Mouse (Mus musculus) left cerebral cortex, postnatal 10 days (tissue): ENCODE measurements around the gene Pigt. TPM values are rescaled to one million over a fixed set of nuclear protein-coding genes. Genes with fewer than 3 reads are reported as not detected.
A peak's percentile ranks its signal among the peaks of the same experiment; 100 is the strongest.

Source experiments
- DNase-seq, 2 experiments: peaks; one replicate each; pipeline ENCODE4 v3.0.0; 2021 to 2022; ENCODE audit warnings: low spot score in 2 of 2, mixed read lengths in 1 of 2; ENCODE audit errors: extremely low spot score in 1 of 2
- intact Hi-C: fragments of 180-260 bp; cut with DNase I; formaldehyde crosslinking; loops from one replicate; pipeline ENCODE4 v1.15.1; 2025
- total RNA-seq, 2 experiments: library from RNA; stranded (reverse); gene quantifications; 2 replicates each; pipeline ENCODE4 v1.2.3; 2021

The Pigt gene
- total RNA-seq, 2 experiments from 2014 or later, result 119 to 124 TPM

DNA sequence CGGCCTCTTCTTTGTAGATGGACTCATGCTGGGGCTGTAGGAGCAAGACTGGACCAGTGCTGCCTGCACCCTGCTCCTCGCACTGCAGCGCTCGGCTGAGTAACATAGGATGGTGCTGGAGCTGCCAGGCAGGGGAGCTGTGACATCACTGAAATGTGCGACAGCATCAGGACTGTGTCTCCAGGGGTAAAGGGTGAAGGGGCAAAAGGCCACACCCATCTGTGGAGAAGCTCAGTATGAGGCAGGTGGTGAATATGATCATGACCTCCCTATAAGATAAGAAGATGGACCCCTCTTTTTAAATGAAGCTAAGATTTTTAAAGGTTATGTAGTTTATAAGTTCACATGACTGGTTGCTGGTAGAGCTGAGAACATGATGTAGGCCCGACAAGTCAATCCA lies 23.7 kb upstream of the Pigt start, which contains the start of gene Trp53tg5:
Trp53tg5 (minus strand) TSS at position 101 of the 400 bp plus-strand sequence.
- intact Hi-C loops, result loop anchor here (10.0 kb wide), 1 partner anchor 91 kb away; the partner anchor contains the start of gene Wfdc2
- DNase-seq, result no peak

GRCm38 (mm10) chr2:164485681-164486257 lies 11.6 kb upstream of the Pigt start, which contains the start of gene Dbndd2:
Gene Dbndd2, plus strand, starts transcription at chr2:164486106.
- intact Hi-C loops, result no loop called here
- no peak for DNase-seq

DNA sequence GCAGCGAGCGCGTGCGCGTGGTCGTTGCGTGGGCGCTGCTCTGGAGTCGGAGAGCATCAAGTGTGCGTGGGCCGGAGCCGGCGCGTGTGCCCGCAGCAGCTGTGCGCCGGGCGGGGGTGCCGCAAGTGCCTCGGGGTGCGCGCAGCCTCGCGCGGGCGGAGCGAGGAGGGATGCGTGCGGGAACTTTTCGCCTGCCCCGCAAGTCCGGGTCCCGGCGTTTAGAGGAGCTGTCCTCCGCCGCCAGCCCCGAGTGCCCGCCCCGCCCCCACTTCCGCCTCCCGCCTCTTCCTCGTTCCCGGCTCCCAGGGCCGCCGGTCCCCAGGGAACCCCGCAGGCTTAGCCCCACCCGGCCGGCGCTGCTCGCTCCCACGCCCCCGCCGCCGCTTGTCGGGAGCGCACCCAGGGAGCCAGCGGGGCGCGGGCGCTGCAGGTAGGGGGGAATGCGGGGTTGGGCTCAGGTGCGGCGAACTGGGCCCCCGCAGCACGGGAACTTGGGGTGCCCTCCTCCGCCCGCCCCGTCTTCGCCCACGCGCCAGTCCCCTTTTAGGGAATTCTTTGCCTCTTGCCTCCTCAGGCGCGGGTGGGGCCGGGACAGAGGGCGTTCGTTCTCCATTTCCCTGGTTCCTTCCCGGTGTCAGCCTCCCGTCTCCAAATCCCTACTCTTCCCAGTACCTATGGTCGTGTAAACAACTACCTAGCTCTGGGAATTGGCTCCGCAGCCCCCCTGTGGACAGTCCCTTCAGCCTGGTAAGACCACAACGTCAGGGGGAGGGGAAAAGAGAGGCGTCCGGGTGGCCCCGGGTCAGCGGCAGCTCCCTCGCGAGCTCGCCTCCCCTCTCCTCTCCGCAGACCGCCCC lies 10.8 kb upstream of the Pigt start:
- intact Hi-C loops, result no loop called here
- peak; percentile 66 to 85 for DNase-seq

GRCm38 (mm10) chr2:164487115-164487527 lies 10.2 kb upstream of the Pigt start:
- intact Hi-C loops, result no loop called here
- DNase-seq, result no peak

DNA sequence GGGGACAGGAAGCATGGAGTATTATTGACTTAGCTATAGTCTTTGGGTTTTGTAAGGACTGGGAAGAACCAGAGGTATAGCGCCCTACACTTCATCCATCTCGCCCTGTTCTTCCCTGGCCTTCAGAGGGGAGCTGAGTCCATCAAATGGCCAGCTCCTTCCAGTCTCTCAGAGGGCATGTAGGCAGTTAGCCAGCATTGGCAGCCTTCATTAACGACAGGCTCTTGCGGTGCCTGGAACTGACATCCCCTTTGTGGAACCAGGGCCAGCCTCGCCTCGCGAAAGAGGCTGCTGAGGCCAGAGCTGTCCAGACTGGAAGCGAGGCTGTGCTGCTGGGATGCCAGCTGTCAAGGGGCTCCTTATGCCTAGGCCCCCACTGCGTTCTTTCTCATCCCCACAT lies 9.5 kb upstream of the Pigt start:
- peak in 1 of 2 experiments; percentile 51 for DNase-seq
- intact Hi-C loops, result no loop called here

- intact Hi-C loops, result no loop called here
- peak in 1 of 2 experiments; percentile 30 for DNase-seq
Observed at GRCm38 (mm10) chr2:164494126-164494525, 3.2 kb upstream of the Pigt start.

- DNase-seq, result no peak
- intact Hi-C loops, result no loop called here
Observed at GRCm38 (mm10) chr2:164496331-164496730, 989 bp upstream of the Pigt start.

DNA sequence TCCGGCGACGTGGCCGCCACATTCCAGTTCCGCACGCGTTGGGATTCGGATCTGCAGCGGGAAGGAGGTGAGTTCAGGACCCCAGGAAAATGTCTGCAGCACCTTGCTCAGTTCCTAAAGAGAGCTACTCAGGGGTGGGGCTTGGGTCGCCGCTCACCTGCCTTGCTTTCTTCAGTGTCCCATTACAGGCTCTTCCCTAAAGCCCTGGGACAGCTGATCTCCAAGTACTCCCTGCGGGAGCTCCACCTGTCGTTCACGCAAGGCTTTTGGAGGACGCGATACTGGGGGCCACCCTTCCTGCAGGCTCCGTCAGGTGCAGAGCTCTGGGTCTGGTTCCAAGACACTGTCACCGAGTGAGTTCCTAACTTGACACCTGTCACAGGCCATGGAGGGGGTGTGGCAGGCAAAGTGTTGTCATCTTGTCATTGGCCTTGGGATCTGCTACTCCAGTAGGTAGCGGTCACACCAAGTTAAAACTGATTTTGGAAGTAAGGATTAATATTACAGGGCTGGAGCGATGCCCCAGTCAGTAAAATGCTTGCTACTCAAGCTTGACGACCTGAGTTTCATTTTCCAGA lies 460 bp downstream of the Pigt start:
- DNase-seq, result no peak
- intact Hi-C loops, result no loop called here

DNA sequence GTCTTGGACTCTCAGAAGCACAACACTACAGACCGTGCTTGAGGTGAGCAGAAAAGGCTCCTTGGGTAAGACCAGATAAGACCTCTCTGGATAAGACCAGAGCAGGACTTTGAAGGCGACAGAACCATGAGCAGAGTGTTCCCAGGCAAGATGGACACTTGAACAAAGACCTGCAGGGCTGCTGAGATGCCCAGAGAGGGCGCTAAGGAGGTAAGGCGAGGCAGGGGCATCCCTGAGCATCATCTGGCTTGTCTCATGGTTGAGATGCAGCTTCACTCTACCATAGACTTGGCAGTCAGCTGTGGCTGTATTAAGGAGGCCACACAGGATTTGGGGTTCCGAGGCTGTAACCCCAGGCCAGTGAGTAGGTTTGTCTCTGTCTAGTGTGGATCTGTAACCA lies 2.0 kb downstream of the Pigt start:
- intact Hi-C loops, result no loop called here
- no peak for DNase-seq

- intact Hi-C loops, result no loop called here
Observed at GRCm38 (mm10) chr2:164500511-164500910, 3.2 kb downstream of the Pigt start.

GRCm38 (mm10) chr2:164504919-164505318 lies 7.6 kb downstream of the Pigt start:
- no peak for DNase-seq
- intact Hi-C loops, result no loop called here

More at GRCm38 (mm10) chr2:164500511-164500910, 3.2 kb downstream of the Pigt start:
- no peak for DNase-seq

DNA sequence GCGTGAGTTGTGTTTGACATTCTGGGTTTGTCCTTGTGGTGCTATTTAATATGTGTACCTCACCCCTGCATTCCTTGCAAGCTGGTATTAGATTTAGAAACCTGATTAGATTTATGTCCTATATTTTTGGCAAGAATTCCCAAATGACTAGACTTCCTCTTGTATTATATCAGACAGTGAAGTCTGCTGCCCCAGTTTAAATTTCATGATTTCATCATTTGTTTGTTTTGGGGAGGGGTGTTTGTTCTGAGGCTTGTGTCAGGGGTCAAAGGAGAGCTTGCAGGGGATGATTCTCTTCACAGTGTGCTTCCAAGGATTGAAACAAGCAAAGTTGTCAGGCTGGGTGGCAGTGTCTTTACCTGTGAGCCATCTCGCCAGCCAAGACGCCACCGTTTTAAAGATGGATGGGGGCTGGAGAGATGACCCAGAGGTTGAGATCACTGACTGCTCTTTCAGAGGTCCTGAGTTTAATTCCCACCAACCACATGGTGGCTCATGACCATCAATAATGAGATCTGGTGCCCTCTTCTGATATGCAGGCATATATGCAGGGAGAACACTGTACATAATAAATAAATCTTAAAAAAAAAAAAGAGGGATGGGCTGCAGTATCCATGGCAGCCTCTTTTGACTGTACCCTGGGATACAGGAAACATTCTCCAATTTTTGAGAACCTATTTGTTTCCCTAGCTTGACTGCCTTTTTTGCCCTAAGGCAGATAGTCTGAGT lies 8.5 kb downstream of the Pigt start:
- intact Hi-C loops, result no loop called here
- DNase-seq, result no peak

GRCm38 (mm10) chr2:164507811-164508210 lies 10.5 kb downstream of the Pigt start:
- intact Hi-C loops, result no loop called here
- no peak for DNase-seq

GRCm38 (mm10) chr2:164510621-164511190 lies 13.4 kb downstream of the Pigt start:
- no peak for DNase-seq
- intact Hi-C loops, result no loop called here

GRCm38 (mm10) chr2:164512121-164512909 lies 15.0 kb downstream of the Pigt start:
- DNase-seq, result no peak
- intact Hi-C loops, result no loop called here

DNA sequence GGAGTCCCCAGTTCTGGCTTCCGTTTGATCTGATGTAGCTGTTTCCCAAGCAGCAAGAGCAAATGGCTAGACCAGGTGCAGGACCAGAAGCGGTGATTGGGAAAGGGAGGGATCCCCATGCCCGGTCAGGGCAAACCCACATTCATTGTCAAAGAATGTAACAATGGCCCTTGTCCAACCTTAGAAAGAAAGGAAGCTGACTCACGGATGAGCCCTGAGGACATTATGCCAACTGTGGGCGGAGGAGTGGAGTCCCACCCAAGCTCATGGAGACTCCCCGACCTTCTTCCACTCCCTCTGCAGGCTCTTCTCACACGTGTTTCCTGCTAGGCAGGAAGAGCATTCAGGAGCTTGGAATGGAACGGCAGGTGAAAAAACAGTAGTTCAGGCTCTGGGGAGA lies 16.1 kb downstream of the Pigt start:
- DNase-seq, result no peak
- intact Hi-C loops, result no loop called here

- DNase-seq, result no peak
- intact Hi-C loops, result no loop called here
Observed at GRCm38 (mm10) chr2:164514916-164515315, 17.6 kb downstream of the Pigt start.

DNA sequence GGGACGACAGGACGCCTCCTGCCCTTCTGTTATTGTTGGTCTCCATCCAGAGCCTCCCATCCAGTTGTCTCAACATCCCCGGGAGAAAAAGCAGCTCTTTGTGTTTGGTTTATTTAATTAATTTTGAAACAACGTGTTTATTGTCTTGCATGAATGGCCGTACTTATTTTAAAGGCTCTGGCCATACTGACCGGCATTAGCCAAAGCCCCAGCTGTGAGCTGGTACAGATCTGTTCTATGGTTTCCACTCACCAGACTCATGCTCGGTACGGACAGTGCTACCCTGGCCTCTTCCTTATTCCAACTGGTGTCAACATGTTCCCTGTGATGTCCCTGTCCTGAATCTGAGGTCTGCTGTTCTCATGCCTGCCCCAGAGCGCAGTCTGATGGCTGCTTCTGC lies 18.6 kb downstream of the Pigt start:
- intact Hi-C loops, result no loop called here
- no peak for DNase-seq
